Mouse (Mus musculus): ENCODE results near the gene Vac14.

DNA sequence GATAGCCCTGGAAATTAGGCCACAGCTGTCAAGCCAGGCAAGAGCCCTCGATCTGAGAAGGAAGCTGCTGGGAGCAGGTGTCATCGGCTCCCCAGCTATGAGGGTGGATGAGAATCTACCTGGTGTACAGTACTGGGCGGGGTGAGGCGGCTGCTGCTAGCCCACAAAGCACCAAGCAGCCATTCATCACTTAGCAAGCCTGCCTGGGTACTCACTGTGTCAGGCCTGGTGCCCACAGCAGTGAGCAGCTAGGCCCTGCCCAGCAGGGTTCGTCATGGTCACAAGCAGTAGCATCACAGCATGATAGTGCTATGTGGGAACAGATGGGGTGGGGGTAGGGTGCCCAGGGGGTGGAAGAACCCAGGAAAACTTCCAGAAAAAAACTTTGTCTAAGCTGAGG is 77.0 kb downstream of the Vac14 start:
- TF ChIP-seq CTCF (IDR thresholded peaks at IDR 0.05; ENCODE audit: extremely low read depth, insufficient read length, insufficient replicate concordance, low read depth, low read length) (no peak), POLR2A (IDR thresholded peaks at IDR 0.05; ENCODE audit: low read depth, low read length) (no peak)

Data from small intestine, adult 2 months (tissue).